Comparison of ENCODE assay signal across 9 mouse cellular contexts in the genomic region with DNA sequence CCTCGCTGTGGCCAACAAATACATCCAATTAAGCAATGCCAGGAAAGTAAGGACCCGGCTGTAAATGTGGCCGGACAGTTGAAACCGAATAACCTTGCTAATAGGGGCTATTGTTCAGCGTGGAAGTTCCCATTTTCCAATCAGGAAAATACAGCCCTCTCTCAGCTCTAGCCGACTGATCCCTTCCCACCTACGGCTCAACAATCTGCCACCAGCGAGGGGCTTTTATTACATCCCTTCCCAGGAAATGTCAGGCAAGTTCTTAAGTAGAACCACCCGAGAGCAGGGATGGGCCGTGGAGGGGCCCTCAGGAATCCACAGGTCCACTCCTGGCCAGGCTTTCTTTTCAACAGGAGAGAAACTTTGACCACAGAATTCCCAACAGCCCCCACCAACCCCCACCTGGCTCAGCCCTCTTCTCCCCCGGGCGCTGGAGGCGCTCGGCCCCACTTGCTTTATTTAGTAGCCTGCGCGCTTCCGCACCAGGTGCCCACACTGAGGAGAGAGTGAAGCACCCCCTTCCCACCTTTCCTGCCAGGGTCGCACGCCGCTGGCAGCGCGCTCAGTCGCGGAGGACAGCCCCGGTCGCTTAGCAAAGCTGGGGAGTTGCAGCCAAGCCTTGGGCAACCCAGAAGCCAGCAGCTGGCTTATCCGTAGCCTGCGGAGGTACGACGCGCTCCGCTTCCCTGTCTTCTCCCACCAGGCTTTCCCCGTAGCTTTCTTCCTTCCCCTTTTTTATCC. TPM values are rescaled to one million over a fixed set of nuclear protein-coding genes. Genes with fewer than 3 reads are reported as not detected.
DNase-seq lines count a peak whose midpoint lies in the region; ATAC-seq and TF ChIP-seq lines count a peak whose summit lies in the region.
"Had no signal": no experiment of that assay in that cellular context is flagged by ENCODE, and none has a peak within 500 bp of the region (broad histone marks: within the 10 kb centered on the region; RNA-seq: fewer than 3 reads in every experiment).

No protein-coding gene starts in this region.

- no peaks in the 10 kb centered on the region for H3K9me3 ChIP-seq in liver, embryonic 11.5 days (ENCODE audit: control insufficient read depth, low read length)
- H3K9me3 ChIP-seq in forebrain, embryonic 10.5 days = no peaks in the 10 kb centered on the region
- no peaks in the 10 kb centered on the region for H3K9me3 ChIP-seq in limb, embryonic 13.5 days

- H3K27ac ChIP-seq in liver, embryonic 11.5 days (ENCODE audit: low read depth, low read length) = no peak overlapping the region
- peak overlapping the region; percentile 88 for H3K27ac ChIP-seq in forebrain, embryonic 10.5 days
- H3K27ac ChIP-seq in limb, embryonic 13.5 days = no peak overlapping the region
- H3K27ac ChIP-seq in olfactory bulb, adult 2 months (ENCODE audit: insufficient read depth, low read depth, low read length) = peak overlapping the region; percentile 99

- no peaks in the 10 kb centered on the region; the same call in 1 of the 2 replicates for H3K4me1 ChIP-seq in liver, embryonic 11.5 days (replicated peaks; ENCODE audit: control insufficient read depth, insufficient read depth, low read length)
- peaks cover 99% of the 10 kb centered on the region for H3K4me1 ChIP-seq in forebrain, embryonic 10.5 days
- peaks cover 17% of the 10 kb centered on the region for H3K4me1 ChIP-seq in limb, embryonic 13.5 days
- H3K4me1 ChIP-seq in olfactory bulb, adult 2 months (ENCODE audit: control insufficient read depth, insufficient read depth, low read length) = no peaks in the 10 kb centered on the region

- H3K4me2 ChIP-seq in liver, embryonic 11.5 days = no peak overlapping the region; the same call in 1 of the 2 replicates
- peak overlapping the region; percentile 57 for H3K4me2 ChIP-seq in limb, embryonic 13.5 days (replicated peaks)

- no peak for ATAC-seq in liver, embryonic 11.5 days (replicated peaks; ENCODE audit: low FRiP score)
- no peak for ATAC-seq in limb, embryonic 13.5 days (ENCODE audit: low FRiP score, low read depth)

- peak; percentile 47 for DNase-seq in liver, embryonic 11.5 days (ENCODE audit: low spot score)
- DNase-seq in liver = no peak
- DNase-seq in forebrain, embryonic 10.5 days (ENCODE audit: extremely low spot score, low spot score) = peak; percentile 68
- no peak for DNase-seq in thymus, adult 18-20 months
- no peak for DNase-seq in natural killer cell, adult 2 months (ENCODE audit: low spot score in 2 of 2)
- DNase-seq in frontal cortex, adult 2 months (ENCODE audit: extremely low spot score in 1 of 2, low spot score in 1 of 2) = no peak
- DNase-seq: heart, adult 11 months had no signal

- no peaks in the 10 kb centered on the region for H3K36me3 ChIP-seq in liver, embryonic 11.5 days (ENCODE audit: control insufficient read depth, insufficient read depth, low read length)
- H3K36me3 ChIP-seq in forebrain, embryonic 10.5 days (replicated peaks) = no peaks in the 10 kb centered on the region
- no peaks in the 10 kb centered on the region for H3K36me3 ChIP-seq in limb, embryonic 13.5 days

- no peak for TF ChIP-seq POLR2A in olfactory bulb, adult 2 months (IDR thresholded peaks at IDR 0.05; ENCODE audit: insufficient read depth, low read depth, low read length)

- TF ChIP-seq CTCF in olfactory bulb, adult 2 months (IDR thresholded peaks at IDR 0.05; ENCODE audit: insufficient read depth, low read depth, low read length) = no peak

- H3K4me3 ChIP-seq in liver, embryonic 11.5 days (ENCODE audit: low read depth, low read length) = peak overlapping the region; percentile 7; the same call in 1 of the 2 replicates
- peak overlapping the region; percentile 53 for H3K4me3 ChIP-seq in forebrain, embryonic 10.5 days
- H3K4me3 ChIP-seq in limb, embryonic 13.5 days = peak overlapping the region; percentile 27
- H3K4me3 ChIP-seq in olfactory bulb, adult 2 months (ENCODE audit: insufficient read depth, low read depth, low read length) = peak overlapping the region; percentile 51

- WGBS in liver, embryonic 11.5 days = 2% methylated on average over 33 of the region's 33 CpGs
- WGBS in forebrain, embryonic 10.5 days = under 1% methylated on average over 33 of the region's 33 CpGs
- 1% methylated on average over 33 of the region's 33 CpGs for WGBS in limb, embryonic 13.5 days
- 4% methylated on average over 33 of the region's 33 CpGs for WGBS in olfactory bulb, adult 2 months

- peaks cover 97% of the 10 kb centered on the region for H3K27me3 ChIP-seq in liver, embryonic 11.5 days (replicated peaks; ENCODE audit: control insufficient read depth, insufficient read depth, low read length)
- peaks cover 100% of the 10 kb centered on the region for H3K27me3 ChIP-seq in forebrain, embryonic 10.5 days (ENCODE audit: poor library complexity, severe bottlenecking)
- H3K27me3 ChIP-seq in limb, embryonic 13.5 days = peaks cover 91% of the 10 kb centered on the region

- H3K9ac ChIP-seq in liver, embryonic 11.5 days (ENCODE audit: low read depth, low read length) = no peak overlapping the region
- H3K9ac ChIP-seq in limb, embryonic 13.5 days = no peak overlapping the region

RNA-seq across cellular contexts. Expression of gene Sp8, which starts 3.3 kb away (rescaled TPM):
- 0.05 and 0.06 TPM in 2 replicates for polyA plus RNA-seq in liver, embryonic 11.5 days (2014; fragmentation: Nextera tagmentation; extraction: Ambion mirVana)
- 17.5 and 20.9 TPM in 2 replicates for polyA plus RNA-seq in forebrain, embryonic 10.5 days (2016; fragmentation: Nextera tagmentation; extraction: Ambion mirVana)
- polyA plus RNA-seq in limb, embryonic 13.5 days (2015; fragmentation: Nextera tagmentation; extraction: Ambion mirVana) = 2.2 and 2.9 TPM in 2 replicates
- not detected in 2 replicates for polyA plus RNA-seq in olfactory bulb, adult 2 months (2012; ENCODE audit: insufficient read depth, insufficient read length, low replicate concordance, missing spikeins)
- polyA plus RNA-seq in frontal cortex, adult 2 months (2012; rRNA removed) = 28.3 and 35.8 TPM in 2 replicates

Comparison
In these comparisons a context has a peak if more than half of its experiments do, and no peak if none do; other contexts are left out.
1. DNase-seq: peak in liver, embryonic 11.5 days (single experiment) and forebrain, embryonic 10.5 days (single experiment); none in liver (single experiment), thymus, adult 18-20 months (0 of 2), natural killer cell, adult 2 months (0 of 2) and frontal cortex, adult 2 months (0 of 2).
2. H3K27ac ChIP-seq: peak in forebrain, embryonic 10.5 days (single experiment) and olfactory bulb, adult 2 months (single experiment); none in liver, embryonic 11.5 days (single experiment) and limb, embryonic 13.5 days (single experiment).
3. Peak in every context shown above with its lines, with median percentiles within 50 percentile points of each other: H3K4me3 ChIP-seq.